Mouse (Mus musculus): ENCODE results near the gene Xrcc5.

The Xrcc5 gene

DNA sequence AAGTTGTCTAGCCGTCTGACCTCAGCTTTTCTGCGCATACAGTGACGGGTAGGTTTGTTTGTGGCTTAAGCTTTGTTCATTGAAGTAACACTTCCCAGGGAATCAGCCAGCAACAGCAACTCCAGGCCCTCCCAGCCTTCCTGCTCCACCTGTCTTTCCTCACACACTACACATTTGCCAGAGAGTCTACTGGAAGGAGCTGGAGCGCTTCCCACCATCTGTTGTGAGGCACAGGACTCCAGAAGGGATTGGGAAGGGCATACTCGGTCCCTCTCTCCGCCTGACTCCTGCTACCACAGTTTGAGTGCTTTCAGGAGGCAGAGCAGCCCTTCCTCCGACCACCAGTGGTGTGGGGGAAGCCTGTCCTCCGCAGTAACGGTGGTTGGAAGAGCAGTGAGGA lies 93.4 kb downstream of the Xrcc5 start:
- no peak for DNase-seq

DNA sequence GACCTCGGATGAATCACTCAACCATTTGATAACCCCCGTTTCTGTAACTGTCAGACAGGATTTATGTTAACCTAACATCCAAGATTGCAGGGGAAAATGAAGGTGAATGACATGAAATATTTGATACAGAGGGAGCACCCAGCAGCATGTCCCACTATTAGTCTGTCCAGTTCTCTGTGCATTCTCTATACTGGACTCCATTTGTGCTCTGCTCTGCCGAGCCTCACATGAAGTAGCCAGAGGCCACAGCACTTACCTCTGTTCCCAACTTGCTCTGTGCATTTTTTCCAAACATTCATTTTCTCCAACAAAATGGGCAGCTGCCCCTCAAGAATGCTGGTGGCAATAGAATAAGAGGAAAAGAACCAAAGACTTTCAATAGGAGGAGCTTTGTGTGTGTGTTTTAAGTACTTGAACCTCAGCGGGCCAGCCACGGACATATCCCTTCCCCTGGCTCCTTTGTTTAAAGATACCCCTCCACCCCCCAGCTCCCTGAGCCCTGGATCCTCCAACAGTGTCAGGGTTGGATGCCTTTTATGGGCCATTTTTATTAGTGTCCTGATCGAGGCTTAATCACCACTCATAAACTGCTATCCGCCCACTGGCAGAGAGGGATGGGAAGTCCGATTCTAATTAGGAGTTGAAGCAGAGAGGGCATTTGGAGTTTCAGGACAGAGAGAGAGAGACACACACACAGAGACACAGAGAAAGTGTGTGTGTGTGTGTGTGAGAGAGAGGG lies 94.3 kb downstream of the Xrcc5 start:
- DNase-seq, result no peak

DNA sequence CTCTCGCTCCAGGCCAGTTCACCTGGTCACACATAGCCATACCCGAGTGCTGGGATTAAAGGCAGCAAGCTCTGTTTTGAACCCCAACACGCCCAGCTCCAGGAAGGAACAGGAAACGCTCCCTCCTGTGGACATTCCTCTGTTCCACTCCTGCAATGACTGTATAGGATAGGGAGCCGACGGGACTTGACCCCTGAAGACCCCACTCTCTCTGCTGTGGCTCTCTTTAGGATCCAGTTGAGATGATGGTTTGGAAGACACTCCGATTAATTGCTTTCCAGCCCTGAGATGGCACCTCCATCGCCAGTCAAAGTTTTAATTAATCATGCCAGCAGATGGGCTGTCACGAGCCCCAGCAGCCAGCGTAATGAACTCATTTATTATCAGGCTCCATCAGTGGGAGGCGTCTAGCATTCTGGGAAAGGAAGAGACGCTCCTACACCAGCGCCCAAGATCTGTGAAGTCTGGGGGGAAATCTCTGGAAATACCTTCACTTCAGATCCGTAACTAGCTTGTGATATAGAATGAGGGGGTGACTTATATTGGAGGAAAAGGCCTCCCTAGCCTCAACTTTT lies 99.4 kb downstream of the Xrcc5 start:
- no peak for DNase-seq

DNA sequence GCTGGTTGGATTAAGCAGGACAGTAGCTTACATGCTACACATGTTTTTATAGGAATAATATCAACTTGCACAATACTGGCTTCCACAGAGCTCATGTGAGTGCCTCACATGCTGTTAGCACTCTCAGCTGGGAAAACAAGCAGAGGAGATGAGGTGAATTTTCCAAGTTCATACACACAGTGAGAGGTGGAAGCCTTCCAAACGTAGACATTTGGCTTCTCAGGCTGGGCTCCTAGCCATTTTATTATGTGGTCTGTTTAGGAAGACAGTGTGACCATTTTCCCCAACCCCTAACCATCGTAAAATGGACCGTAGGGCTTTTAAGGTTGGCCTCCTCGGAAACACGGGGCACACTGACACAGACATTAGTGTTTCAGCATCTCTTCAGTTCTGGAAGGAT lies 102.7 kb downstream of the Xrcc5 start:
- DNase-seq, result no peak

DNA sequence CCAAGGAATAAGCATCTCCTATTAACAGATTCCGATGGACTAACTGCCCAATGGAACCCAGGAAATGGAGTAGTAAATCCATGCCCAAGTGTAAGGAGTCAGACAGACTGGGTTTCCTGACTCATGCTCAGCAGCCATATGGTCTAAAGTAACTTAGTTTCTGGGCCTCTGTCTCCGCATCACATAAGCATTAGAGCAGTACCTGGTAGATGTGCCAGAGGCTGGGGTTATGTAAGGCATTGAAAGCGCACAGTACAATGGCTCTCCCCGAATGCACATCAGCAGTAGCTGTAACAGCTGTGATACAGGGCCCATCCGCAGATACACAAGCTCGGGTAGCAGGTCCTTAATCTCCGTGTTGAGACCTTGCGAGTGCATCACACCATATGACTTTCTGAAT lies 103.9 kb downstream of the Xrcc5 start:
- DNase-seq, result no peak

DNA sequence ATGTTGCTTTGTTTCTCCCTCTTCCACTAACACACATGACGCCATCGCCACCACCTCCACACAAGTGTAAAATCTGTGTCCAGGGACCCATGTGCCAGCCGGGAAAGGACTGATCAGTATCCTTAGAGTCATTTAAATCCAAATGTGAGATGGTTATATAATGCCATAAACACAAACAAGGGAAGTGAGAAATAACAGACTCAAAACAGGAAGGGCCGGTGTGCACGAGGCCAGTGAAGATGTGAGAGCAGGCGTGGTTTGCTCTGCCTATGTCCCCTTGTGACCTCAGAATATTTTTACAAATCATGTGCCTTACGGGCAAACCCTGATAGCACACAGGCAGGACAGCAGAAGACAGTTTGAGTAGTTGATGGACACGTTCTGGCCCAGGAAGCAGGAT lies 106.0 kb downstream of the Xrcc5 start:
- no peak for DNase-seq

DNA sequence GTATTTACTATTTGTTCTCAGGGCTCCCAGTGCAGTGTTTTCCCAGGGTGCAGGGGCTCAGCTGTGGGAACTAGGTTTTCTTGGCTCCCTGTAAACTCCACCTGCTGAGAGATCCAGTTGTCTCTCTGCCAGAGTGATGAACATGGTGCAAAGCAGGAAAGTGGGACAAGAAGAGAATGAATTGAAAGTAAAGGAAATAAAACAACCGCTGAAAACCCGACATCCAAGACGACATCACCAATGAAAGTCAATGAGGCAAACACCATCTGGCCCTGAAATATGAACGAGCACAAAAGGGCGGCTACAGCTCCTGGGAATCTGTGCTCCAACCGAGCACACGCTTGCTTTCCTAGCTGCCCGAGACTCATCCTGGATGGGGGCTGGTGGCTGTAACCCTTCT lies 106.9 kb downstream of the Xrcc5 start:
- DNase-seq, result no peak

DNA sequence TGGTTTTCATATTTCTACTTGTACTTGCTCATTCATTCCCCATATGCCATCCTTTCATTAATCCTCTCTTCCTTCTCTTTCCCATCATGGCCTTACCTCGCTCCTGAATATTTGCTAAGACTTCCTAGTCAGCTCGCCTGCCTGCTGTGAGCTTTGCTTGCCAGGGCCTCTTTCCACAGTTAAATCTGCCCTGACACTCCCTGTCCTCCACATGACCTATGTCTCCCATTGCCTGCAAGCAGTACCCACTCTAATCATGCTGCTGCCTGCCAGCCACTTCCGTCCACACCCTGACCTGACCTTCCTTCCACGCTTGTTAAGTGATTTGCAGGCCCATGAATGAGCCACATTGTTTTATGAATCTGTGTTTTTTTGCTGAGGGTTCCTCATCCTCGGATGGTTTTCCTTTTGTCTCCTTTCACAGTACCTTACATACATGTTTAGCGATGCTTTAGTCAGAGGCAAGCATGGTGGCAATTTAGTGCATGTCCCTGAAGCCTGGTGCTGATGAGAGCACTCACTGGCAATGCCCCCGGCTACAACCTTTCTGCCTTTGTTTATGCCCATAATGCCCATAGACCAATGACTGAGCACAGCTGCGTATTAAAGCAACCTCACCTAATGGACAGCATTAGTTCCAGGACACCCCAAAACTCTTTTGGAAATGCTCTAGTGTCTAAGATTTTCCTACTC lies 107.5 kb downstream of the Xrcc5 start:
- DNase-seq, result no peak

DNA sequence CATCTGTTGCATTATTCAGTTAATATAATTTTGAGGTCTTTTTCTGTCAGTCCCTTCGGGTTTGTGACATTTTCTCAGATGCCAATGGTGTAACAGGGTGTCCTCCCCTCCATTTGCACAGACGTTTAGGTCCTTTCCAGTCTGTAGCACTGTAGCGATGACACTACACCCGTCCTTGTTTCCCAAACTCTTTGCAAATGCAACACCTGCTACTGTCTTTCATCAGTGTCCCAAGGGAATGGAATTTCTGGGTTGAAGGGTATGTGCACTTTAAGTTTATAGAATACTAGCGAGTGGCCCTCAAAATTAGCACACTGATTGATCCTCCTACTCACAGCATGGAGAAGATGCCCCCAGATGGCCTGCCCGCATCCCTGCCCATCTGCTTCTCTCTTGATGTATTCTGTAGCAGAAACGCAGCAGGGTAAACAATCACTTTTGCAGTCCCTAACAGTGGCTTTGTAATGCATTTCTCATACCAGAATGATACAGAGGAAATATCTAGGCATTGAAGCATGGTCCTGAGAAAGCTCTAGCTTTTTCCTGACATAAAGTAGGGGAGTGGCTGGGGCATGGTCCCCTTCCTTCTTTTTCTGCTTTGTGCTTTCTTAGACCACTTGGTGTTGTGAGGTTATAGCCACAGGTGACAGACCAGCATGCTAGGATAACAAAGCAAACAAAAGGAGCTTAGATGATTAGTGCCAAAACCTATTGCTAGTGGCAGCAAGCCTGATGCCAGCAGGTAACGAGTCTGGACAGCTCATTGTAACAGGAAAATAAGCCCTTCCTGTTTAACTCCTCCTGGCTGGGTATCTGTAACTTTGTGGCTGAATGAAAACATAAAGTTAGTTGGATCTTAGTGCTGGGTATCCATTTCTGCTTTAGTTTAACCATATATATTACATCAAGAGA lies 111.8 kb downstream of the Xrcc5 start:
- no peak for DNase-seq

DNA sequence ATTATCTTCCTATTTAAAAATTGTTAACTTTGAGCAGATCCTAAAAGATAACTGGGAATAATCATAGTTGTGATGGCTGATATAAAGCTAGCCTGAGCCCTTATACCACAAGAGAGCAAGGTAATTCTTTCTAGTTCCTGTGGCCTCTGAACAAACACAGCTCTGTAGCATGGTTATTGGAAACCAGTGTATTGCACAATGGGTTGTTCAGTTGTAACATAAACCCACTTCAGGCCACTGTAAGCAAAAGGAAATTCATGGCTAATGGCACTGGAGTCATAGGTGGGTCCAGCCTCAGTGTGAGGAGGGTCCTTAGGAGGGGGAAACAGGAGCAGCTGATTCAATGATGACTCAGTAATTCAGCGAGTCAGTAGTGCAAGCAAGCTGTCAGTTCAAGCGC lies 113.0 kb downstream of the Xrcc5 start:
- DNase-seq, result no peak

DNA sequence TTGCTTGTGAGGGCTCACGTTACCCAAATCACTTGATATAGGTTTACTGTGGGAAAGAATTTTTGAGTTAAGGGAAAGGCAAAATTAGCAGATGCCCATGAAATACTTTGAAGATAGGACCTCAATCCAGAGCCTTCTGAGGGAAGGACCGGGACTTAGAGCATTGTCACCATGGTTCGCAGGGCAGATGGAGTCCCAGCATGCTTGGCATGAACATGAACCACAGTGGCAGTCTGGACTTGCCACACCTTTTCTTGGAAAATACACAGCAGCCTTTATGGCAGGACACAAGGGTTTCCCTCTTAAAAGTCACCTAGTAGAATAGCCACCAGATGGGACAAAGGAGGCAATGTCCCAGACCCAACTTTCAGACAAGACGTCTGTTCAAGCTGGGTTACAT lies 114.9 kb downstream of the Xrcc5 start:
- DNase-seq, result no peak

DNA sequence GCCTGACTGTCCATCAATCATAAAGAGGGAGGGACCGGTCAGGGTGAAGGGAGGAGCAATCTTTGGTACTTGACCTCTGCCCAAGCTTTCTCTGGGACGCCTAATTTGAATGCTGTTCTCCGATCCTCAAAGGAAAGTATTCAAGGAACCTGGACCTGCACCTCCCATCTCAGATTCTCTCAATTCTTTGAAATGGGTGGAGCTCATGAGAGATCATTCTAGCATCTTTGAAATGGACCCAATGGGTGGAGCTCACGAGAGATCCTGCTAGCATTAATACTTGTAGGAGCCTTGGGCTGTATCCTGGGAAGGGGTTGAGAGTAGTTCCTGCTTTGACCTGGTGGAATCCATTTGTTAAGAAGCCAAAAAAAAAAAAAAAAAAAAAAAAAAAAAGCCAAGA lies 119.2 kb downstream of the Xrcc5 start:
- no peak for DNase-seq

DNA sequence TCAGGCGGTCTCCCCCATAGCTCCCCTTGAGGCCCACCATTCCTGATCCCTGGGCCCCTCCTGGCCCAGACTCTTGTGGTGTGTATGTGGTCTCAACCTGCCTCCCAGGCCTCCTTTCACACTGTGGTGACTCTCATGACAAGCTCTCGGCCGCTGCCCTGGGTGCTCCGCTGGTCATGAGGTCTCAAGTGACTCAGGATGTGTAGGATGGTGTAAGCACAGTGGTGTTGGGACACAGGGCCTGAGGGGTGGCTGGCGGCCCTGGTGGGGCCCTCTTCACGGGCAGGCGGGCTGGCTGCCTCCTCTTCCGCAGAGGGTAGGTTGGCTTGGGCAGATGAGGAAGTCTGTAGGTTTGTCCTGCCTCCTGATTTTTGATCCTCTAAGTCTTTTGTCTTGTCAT lies 121.3 kb downstream of the Xrcc5 start:
- no peak for DNase-seq

DNA sequence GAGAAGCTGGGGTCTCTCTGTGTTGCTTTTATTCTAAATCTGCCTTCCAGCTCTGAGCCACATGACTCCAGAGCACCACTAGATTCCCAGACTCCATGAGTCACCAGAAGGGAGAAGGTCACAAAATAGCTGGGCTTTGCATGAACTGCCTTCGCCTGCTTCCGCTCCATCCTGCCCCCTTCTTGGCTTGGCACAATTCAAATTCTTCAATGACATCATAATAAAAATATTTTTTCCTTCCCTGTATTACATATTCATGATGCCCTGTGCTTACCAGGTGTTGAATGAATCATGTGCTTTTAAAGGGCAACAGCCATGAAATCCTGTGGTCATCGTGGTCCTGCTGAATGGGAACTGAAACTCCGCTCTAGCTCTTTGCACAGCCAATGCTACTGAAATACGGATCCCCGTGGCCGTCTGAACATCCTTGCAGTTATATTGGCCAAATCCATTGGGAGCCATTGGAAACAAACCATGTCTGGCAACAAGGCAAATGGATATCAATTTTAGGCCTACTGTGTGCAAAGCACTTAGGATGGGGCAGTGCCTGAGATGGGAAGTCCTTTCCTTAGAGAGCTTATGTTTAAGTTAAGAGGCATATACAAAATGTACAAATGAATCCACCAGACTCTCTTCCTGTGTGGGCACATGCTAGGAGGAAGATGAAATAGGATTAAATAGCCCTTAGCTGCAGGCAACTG lies 122.0 kb downstream of the Xrcc5 start:
- DNase-seq, result no peak

DNA sequence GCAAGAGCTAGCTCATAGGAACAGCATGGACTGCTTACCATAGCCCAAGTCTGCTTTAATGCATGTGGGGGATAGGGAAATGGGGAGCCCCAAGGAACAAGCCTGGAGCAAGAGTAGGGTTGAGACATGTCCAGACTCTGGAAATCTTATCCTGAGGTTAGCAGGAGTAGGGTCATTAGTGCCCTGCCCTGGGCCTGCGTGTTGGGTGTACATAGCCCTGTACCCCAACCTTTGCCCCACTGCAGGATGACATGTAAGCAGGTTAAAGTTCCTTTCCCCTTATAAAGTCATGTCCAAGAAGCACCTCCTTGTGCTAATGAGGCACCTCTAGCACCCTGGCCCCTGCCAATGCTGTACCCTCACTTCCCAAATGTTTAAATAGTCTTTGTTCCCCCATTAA lies 125.4 kb downstream of the Xrcc5 start:
- no peak for DNase-seq

DNA sequence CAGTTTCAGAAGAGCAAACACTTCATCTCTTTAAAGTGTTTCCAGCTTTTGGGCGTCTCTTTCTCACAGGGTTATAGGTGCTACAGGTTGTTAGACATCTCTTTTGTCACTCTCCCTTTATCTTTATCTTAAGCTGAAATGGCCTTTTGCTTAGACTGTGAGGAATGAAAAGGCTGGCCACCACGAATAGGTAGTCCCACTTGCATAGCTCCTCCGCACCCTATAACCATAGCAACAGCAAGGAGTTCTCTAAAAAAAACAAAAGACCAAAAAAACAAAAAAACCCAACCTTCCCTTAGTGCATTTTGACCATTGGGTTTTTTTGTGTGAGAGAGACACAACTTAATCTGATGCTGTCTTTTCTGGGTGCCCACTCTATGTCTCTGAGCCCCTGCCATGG lies 127.3 kb downstream of the Xrcc5 start:
- DNase-seq, result no peak

DNA sequence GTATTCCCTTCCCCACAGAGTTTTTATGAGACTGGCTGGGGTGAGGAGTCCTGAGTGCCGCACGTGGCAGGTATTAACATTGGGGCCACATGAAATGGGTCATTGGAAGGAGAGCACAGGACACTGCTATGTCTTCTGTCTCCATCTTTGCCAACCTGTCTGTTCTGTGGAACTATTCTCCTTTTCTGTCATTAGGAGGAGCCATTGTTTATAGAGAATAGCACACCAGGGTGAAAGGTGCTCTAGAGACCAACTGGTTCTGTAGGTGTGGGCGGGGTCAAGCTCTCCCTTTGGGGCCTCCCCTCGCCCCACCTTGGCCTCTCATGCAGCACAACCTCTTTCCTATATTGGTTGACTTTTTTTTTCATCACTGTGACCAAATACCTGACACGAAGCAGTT lies 129.7 kb downstream of the Xrcc5 start:
- no peak for DNase-seq

DNA sequence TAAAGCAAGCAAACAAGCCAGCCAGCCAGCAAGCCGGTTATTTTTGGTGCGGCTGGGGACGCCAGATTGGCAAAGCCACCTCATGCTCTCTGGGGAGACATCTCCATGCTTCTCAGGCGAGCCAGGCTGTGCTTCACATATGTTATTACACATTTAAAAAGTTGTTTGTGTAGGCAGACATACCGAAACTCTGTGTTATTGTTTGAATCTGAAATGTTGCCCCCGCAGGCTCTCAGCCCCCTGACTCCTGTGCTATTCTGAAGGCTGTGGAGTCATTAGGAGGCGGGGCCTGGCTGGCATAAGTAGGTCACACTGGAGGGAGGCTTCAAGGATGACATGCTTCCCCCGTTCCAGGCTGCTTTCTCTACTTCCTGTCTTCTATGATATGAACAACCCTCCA lies 131.9 kb downstream of the Xrcc5 start:
- DNase-seq, result no peak

DNA sequence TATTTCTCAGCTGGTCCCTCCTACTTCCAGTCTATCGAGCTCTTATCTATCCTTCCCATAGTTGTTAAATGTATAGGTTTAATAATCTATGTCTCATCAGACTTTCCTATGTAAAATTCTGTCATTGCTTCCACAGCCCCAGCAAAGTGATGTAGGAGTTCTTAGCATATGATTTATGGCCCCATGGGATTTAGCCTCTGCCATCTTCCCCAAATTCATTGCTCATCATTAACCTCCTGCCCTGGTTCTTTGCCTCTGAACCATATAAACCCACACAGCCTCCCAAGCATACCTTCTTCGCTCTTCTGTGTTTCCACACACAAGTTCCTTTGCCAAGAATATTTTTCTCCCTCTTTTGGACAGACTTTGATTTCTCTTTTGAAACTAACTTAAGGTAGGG lies 135.5 kb downstream of the Xrcc5 start:
- no peak for DNase-seq
